Mouse (Mus musculus) embryonic facial prominence, embryonic 14.5 days (tissue): Measurements from ENCODE around the gene Ntrk3. TPM values are rescaled to one million over a fixed set of nuclear protein-coding genes. Genes with fewer than 3 reads are reported as not detected.

Experiments
- ATAC-seq: fragments of 200-750 bp; cut with Nextera tagmentation; 2 replicates; pipeline ENCODE4 v1.8.0; 2017; ENCODE audit warnings: low read depth, moderate number of reproducible peaks, moderate TSS enrichment
- DNase-seq: peaks from one replicate; pipeline ENCODE4 v3.0.0-alpha.2; 2015; ENCODE audit warnings: low spot score
- H3K27ac ChIP-seq: fragments of 300-500 bp; sonication (generic); replicated peaks from 2 replicates; pipeline ENCODE4 v1.5.1; 2014; ENCODE audit warnings: low read depth, mild to moderate bottlenecking, low read length, moderate library complexity
- H3K27me3 ChIP-seq: fragments of 300-500 bp; sonication (generic); replicated peaks from 2 replicates; pipeline ENCODE4 v1.6.1; 2014; ENCODE audit warnings: low read length; ENCODE audit not compliant: control insufficient read depth, insufficient read depth
- H3K36me3 ChIP-seq: fragments of 300-500 bp; sonication (generic); 2 replicates; pipeline ENCODE4 v1.6.1; 2014; ENCODE audit warnings: low read length, mixed read lengths; ENCODE audit not compliant: control insufficient read depth, insufficient read depth
- H3K4me1 ChIP-seq: fragments of 300-500 bp; sonication (generic); 2 replicates; pipeline ENCODE4 v1.6.1; 2014; ENCODE audit warnings: antibody characterized with exemption, low read length; ENCODE audit not compliant: control insufficient read depth, insufficient read depth
- H3K4me2 ChIP-seq: fragments of 300-500 bp; sonication (generic); 2 replicates; pipeline ENCODE4 v1.6.1; 2014; ENCODE audit warnings: low read depth, mild to moderate bottlenecking, low read length, moderate library complexity, mixed read lengths
- H3K4me3 ChIP-seq: fragments of 300-500 bp; sonication (generic); 2 replicates; pipeline ENCODE4 v1.5.1; 2014; ENCODE audit warnings: low read depth, mild to moderate bottlenecking, low read length
- H3K9ac ChIP-seq: fragments of 300-500 bp; sonication (generic); 2 replicates; pipeline ENCODE4 v1.6.1; 2014; ENCODE audit warnings: low read depth, mild to moderate bottlenecking, low read length, moderate library complexity, mixed read lengths
- H3K9me3 ChIP-seq: fragments of 300-500 bp; sonication (generic); 2 replicates; pipeline ENCODE4 v1.6.1; 2016; ENCODE audit warnings: low read length; ENCODE audit not compliant: control insufficient read depth
- WGBS: fragments of 180-500 bp; shearing (Covaris S2); extraction: QIAGEN DNeasy Blood & Tissue Kit; methylation state at CpG from one replicate; pipeline ENCODE4 v1.1.7; 2014; 5-methylcytosine and 5-hydroxymethylcytosine counted together
- polyA plus RNA-seq: library from polyadenylated mRNA; unstranded; fragments of >200 nt; fragmentation: Nextera tagmentation; extraction: Ambion mirVana; gene quantifications from 2 replicates; pipeline ENCODE4 v1.2.1, GENCODE M21; 2014

The Ntrk3 gene
- polyA plus RNA-seq, 1 experiment from 2014 or later, result 10.5 TPM

GRCm38 (mm10) chr7:78145251-78145650 is 592.6 kb downstream of the Ntrk3 start:
- DNase-seq (no peak), ATAC-seq (no peak)
- H3K4me3 ChIP-seq, result no peak overlapping the region
- WGBS, result 52% methylated on average over 4 of the region's 4 CpGs
- no peak overlapping the region for H3K9ac ChIP-seq
- H3K9me3 ChIP-seq, result no peaks in the 10 kb centered on the region
- H3K27me3 ChIP-seq, result no peaks in the 10 kb centered on the region
- no peaks in the 10 kb centered on the region for H3K36me3 ChIP-seq
- H3K27ac ChIP-seq, result no peak overlapping the region
- no peaks in the 10 kb centered on the region for H3K4me1 ChIP-seq
- no peak overlapping the region for H3K4me2 ChIP-seq

- H3K27ac ChIP-seq, result no peak overlapping the region
- H3K4me1 ChIP-seq, result no peaks in the 10 kb centered on the region
- no peaks in the 10 kb centered on the region for H3K27me3 ChIP-seq
- DNase-seq (no peak), ATAC-seq (no peak)
- H3K4me3 ChIP-seq, result no peak overlapping the region
- no peak overlapping the region for H3K9ac ChIP-seq
- 76% methylated on average over 3 of the region's 3 CpGs for WGBS
- H3K9me3 ChIP-seq, result no peaks in the 10 kb centered on the region
- no peak overlapping the region for H3K4me2 ChIP-seq
- H3K36me3 ChIP-seq, result no peaks in the 10 kb centered on the region
Measured at GRCm38 (mm10) chr7:78144849-78145248, 593.0 kb downstream of the Ntrk3 start.

GRCm38 (mm10) chr7:78129966-78130365 is 607.8 kb downstream of the Ntrk3 start:
- no peaks in the 10 kb centered on the region for H3K4me1 ChIP-seq
- WGBS, result 83% methylated on average over 1 of the region's 1 CpGs
- ATAC-seq, result no peak

More at GRCm38 (mm10) chr7:78129966-78130365, 607.8 kb downstream of the Ntrk3 start:
- no peak overlapping the region for H3K4me3 ChIP-seq
- H3K36me3 ChIP-seq, result no peaks in the 10 kb centered on the region
- no peaks in the 10 kb centered on the region for H3K9me3 ChIP-seq
- H3K9ac ChIP-seq, result no peak overlapping the region
- no peak overlapping the region for H3K27ac ChIP-seq
- no peaks in the 10 kb centered on the region for H3K27me3 ChIP-seq
- no peak for DNase-seq
- H3K4me2 ChIP-seq, result no peak overlapping the region

Other genes with a start within 250 kb of the Ntrk3 start
- 59.2 and 66.2 TPM in 2 replicates for gene Mrps11, start 45.1 kb upstream of the Ntrk3 start, polyA plus RNA-seq
- 57.3 and 57.5 TPM in 2 replicates for gene Mrpl46, start 45.5 kb upstream of the Ntrk3 start, polyA plus RNA-seq
- 15.6 and 17.7 TPM in 2 replicates for gene Det1, start 109.3 kb upstream of the Ntrk3 start, polyA plus RNA-seq
- gene Aen, start 157.8 kb upstream of the Ntrk3 start, polyA plus RNA-seq, result 31.8 and 32.7 TPM in 2 replicates
- 3.4 and 5.1 TPM in 2 replicates for gene Isg20, start 175.4 kb upstream of the Ntrk3 start, polyA plus RNA-seq